Mouse (Mus musculus) splenic B cell, adult 2 months (primary cell): ENCODE data around the gene Rbak.
A peak's percentile ranks its signal among the peaks of the same experiment; 100 is the strongest.
"Not testable (repeated sequence)": the region's sequence is repeated elsewhere in the genome, so short reads cannot be mapped to it uniquely, and the experiment has no call there.

Source experiments
- DNase-seq: peaks from one replicate; pipeline ENCODE4 v3.0.0-alpha.2; 2011; ENCODE audit warnings: low read depth, low spot score
- H3K27me3 ChIP-seq: 2 replicates; pipeline ENCODE4 v1.6.1; 2012; ENCODE audit warnings: mild to moderate bottlenecking, low read length, moderate library complexity, mixed read lengths; ENCODE audit not compliant: control insufficient read depth, poor library complexity, insufficient read depth, severe bottlenecking
- H3K36me3 ChIP-seq: 2 replicates; pipeline ENCODE4 v1.6.1; 2012; ENCODE audit warnings: mild to moderate bottlenecking, low read length, moderate library complexity, mixed read lengths; ENCODE audit not compliant: control insufficient read depth, poor library complexity, insufficient read depth, severe bottlenecking

The Rbak gene

DNA sequence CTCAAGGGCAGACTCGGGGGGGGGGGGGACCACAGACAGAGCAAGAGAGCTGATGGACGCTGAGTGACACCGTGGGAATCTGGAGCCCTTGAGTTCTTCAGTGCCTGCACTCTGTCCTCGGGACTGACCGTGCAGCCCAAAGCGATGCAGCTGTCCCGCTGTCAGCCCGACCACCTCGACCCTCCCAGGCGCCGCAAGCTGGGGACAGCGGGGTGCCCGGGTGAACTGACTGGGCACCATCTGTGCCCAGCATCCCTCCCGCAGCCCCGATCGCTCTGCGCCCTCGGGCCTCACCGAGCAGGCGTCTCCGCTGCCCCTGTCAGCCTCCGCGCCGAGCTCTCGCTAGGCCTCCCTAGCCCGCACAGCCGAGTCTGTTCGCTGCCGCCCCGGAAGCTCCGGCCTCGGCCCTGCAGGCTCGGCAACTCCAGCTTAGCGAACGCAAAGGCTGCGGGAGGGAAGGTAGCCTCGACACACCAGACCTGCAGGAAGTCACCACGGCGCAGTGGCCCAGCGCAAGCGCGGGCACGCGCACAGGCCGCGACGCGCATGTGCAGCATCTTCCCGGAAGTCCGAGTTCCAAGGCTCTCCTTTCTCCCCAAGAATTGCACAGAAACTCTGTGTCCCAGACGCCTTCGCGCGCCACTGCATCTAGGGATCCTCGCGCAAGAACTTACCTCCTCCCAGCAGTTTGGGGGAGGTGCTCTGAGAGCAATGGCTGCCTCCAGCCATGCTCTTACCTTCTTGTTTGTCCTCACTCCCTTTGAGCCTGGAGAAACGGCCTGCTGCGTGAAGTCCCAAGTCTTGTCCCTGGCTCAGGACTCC, at the start of gene Rbak, which contains the start of gene Spdye4b:
Gene Rbak, minus strand, starts transcription at position 521 of the 822 bp plus-strand sequence.
Gene Spdye4b, plus strand, starts transcription at position 763 of the 822 bp plus-strand sequence.
- DNase-seq, result peak; percentile 83
- Histone ChIP-seq H3K27me3 (no peaks in the 10 kb centered on the region), H3K36me3 (peaks cover 7% of the 10 kb centered on the region)

DNA sequence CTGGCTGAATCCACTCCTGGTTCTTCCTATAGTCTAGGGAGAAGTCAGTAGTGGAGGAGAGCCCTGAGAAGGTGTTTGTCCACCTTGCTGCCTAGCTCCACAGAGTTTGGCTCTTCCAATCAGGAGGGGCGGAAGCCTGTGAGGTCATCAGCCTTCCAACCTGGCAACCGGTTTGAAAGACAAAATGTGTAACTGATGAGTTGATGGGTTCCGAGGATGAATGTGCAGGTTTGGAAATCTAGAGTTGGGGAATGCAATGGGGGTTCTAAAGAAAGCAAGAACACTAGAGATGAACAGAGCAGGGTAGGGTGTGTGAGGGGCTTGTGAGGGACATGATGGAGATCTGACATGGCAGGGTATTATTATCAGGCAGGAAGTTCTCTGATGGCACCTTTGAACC, 46.2 kb upstream of the Rbak start, which contains the start of gene Spdye4a:
Gene Spdye4a, minus strand, starts transcription at position 101 of the 400 bp plus-strand sequence.
- DNase-seq, result no peak
- Histone ChIP-seq H3K36me3 (no peaks in the 10 kb centered on the region), H3K27me3 (no peaks in the 10 kb centered on the region)

- Histone ChIP-seq H3K27me3 (no peaks in the 10 kb centered on the region), H3K36me3 (no peaks in the 10 kb centered on the region)
- DNase-seq, result no peak
These were observed 41.7 kb upstream of the Rbak start for GRCm38 (mm10) chr5:143222287-143222686.

- no peaks in the 10 kb centered on the region for H3K27me3 ChIP-seq
- no peaks in the 10 kb centered on the region for H3K36me3 ChIP-seq
- DNase-seq, result no peak
These were observed 40.4 kb upstream of the Rbak start for GRCm38 (mm10) chr5:143220996-143221395.

- no peak for DNase-seq
- Histone ChIP-seq H3K27me3 (no peaks in the 10 kb centered on the region; the same call in 1 of the 2 replicates), H3K36me3 (no peaks in the 10 kb centered on the region)
These were observed 33.3 kb upstream of the Rbak start for GRCm38 (mm10) chr5:143213832-143214231.

DNA sequence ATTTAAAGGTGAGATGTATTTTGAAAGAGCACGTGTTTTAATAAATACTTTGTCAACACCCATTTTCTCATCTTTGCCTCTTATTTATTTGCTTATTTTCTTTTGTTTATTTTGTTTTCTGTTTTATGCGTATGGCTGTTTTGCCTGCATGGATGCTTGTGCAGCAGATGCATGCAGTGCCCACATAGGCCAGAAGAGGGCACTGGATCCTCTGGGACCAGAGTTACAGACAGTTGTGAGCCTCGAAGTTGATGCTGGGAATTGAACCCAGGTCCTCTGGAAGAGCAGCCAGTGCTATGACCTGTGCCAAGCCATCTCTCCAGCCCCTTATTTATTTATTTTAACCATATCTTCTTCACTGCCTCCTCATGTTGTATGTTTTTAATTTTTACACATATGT, 24.4 kb upstream of the Rbak start:
- H3K27me3 ChIP-seq, result no peaks in the 10 kb centered on the region
- H3K36me3 ChIP-seq, result no peaks in the 10 kb centered on the region
- DNase-seq, result no peak

DNA sequence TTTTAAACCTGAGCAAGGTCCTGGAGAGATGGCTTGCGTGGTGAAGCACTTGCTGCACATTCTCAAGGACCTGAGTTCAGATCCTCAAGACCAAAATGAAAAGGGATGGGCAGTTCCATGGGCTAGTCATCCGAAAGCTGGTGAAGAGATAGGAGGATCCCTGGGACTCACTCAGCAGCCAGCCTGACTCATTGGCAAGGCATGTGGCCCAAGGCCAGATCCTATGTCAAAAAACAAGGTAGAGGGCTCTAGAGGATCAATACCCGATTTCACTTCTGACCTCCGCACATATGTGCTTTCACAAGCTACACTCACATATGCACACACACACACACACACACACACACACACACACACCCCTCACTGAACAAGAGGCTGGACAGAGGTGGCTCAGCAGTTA, 15.9 kb upstream of the Rbak start:
- no peak for DNase-seq
- Histone ChIP-seq H3K36me3 (no peaks in the 10 kb centered on the region), H3K27me3 (no peaks in the 10 kb centered on the region)

DNA sequence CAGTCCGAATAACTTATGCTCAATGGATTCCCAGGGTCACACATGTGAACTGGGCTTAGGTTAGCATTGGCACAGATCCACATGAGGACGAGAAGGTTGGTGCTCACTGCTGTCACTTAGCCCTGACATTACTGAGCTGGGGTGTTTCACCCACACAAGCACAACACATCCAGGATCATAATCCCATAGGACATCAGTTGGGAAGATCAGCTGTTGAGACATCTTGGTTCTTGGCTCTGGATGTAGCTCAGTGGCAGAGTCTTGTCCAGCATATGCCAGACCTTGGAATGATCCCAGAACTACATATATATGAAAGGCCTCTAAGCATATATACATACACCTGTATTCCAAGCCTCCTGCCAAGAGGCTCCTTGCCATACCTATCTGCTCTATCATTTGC, 14.6 kb upstream of the Rbak start:
- no peak for DNase-seq
- H3K36me3 ChIP-seq, result no peaks in the 10 kb centered on the region
- H3K27me3 ChIP-seq, result no peaks in the 10 kb centered on the region

DNA sequence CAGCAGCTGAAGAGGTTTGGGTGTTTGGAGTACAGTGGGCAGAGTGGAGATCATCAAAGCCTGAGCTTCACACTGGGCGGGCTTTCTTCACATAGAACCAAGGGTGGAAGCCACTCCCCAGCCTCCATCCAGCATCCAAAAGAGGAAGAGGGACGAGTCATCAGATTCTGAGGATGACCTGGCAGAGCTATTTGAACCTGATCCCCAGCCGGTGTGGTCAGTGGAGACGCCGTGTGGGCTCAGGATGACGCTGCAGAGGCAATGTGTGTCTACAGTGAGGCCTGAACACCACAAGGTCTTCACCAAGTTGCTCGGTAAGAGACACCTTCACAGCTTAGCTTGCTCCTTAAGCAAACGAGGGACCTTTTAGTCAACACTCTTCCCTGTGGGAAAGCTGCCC, 14.2 kb upstream of the Rbak start:
- not testable (repeated sequence) for H3K27me3 ChIP-seq, DNase-seq, H3K36me3 ChIP-seq

DNA sequence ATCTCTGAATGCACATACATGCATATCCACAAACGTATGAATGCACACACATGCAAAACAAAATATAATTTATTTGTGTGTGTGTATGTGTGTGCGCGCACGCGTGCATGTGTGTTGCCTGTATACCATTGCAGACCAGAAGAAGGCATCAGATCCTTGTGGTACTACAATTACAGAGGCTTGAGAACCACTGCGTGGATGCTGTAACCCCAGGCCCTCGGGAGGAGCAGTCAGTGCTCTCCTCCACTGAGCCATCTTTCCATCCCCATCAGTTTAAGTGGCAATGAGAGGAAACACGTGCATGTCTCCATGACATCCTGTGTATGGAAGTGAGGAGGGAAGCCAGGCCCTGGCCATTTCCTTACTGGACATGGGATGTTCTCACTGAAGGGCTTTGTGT, 12.2 kb upstream of the Rbak start:
- no peak for DNase-seq
- Histone ChIP-seq H3K36me3 (no peaks in the 10 kb centered on the region), H3K27me3 (no peaks in the 10 kb centered on the region)

- H3K36me3 ChIP-seq, DNase-seq, H3K27me3 ChIP-seq: not testable (repeated sequence)
These were observed 7.4 kb upstream of the Rbak start for GRCm38 (mm10) chr5:143188014-143188413.

- H3K36me3 ChIP-seq, result peaks cover 15% of the 10 kb centered on the region
- peak; percentile 46 for DNase-seq
- no peaks in the 10 kb centered on the region for H3K27me3 ChIP-seq
These were observed 1.4 kb downstream of the Rbak start for GRCm38 (mm10) chr5:143179179-143179578.

DNA sequence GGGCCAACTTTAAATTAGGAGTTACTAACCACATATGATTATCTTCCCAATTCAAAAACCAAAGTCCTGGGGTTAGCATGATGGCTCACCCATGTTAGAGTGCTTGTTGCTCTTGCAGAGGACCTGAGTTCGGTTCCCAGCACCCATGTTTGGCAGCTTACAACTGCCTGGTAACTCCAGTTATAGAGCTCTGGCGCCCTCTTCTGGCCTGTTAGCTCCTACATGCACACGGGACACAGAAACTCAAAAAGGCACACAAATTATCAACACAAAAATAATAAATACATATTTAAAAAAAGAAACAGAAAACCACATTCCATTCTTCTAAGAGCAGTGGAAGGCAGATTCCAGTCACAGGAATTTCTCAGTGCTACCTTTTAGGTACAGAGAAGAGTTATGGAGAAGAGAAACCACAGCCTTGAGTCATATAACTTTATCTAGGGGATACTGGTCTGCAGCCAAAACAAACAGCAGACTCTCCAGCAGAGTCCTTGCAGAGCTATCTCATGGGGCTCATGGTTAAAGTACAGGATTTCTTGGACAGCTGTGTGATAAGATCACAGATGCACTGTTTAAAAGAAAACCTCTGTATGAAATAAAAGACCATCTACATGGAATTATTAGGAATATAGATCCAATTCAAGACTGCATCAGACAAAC, 2.9 kb downstream of the Rbak start:
- Histone ChIP-seq H3K36me3 (peaks cover 20% of the 10 kb centered on the region), H3K27me3 (no peaks in the 10 kb centered on the region)
- DNase-seq, result peak; percentile 29

GRCm38 (mm10) chr5:143175970-143176369, 4.6 kb downstream of the Rbak start:
- Histone ChIP-seq H3K36me3 (peaks cover 20% of the 10 kb centered on the region), H3K27me3 (no peaks in the 10 kb centered on the region)
- DNase-seq, result no peak

GRCm38 (mm10) chr5:143165508-143166070, 15.0 kb downstream of the Rbak start:
- DNase-seq, result peak; percentile 60
- Histone ChIP-seq H3K36me3 (no peaks in the 10 kb centered on the region), H3K27me3 (no peaks in the 10 kb centered on the region)
